ENCODE assay signal across 12 mouse cellular contexts in genomic region chr14:77708354-77709150, GRCm38 (mm10).
A peak's percentile ranks its signal among the peaks of the same experiment; 100 is the strongest.
DNase-seq lines count a peak whose midpoint lies in the region; ATAC-seq and TF ChIP-seq lines count a peak whose summit lies in the region.
"Had no signal": no experiment of that assay in that cellular context is flagged by ENCODE, and none has a peak within 500 bp of the region (broad histone marks: within the 10 kb centered on the region; RNA-seq: fewer than 3 reads in every experiment).

No protein-coding gene starts in this region.

- ATAC-seq in hindbrain, postnatal 0 days: 0 out of 2 replicates have a peak, but pooled peaks have one; percentile 51
- ATAC-seq in hindbrain, embryonic 12.5 days (ENCODE audit: low FRiP score): no peak
- peak; percentile 56; the same call in 1 of the 2 replicates for ATAC-seq in midbrain, embryonic 13.5 days
- ATAC-seq in midbrain, embryonic 15.5 days (replicated peaks): no peak
- no peak for ATAC-seq in limb, embryonic 13.5 days (ENCODE audit: low FRiP score, low read depth)
- ATAC-seq: activated CD4-positive, CD25-positive, alpha-beta regulatory T cell, adult 4 months had no signal

- TF ChIP-seq POLR2A in brain, embryonic 14.5 days (IDR thresholded peaks at IDR 0.05; ENCODE audit: borderline replicate concordance, extremely low read depth, insufficient read depth, insufficient read length, poor library complexity, severe bottlenecking): no peak
- TF ChIP-seq POLR2A in thymus, adult 2 months (IDR thresholded peaks at IDR 0.05; ENCODE audit: control insufficient read depth, extremely low read depth, insufficient read depth, low read length, poor library complexity): no peak

- TF ChIP-seq CTCF in hindbrain, postnatal 0 days (IDR thresholded peaks at IDR 0.05; ENCODE audit: low read depth): peak; percentile 56
- no peak; the same call in 1 of the 2 replicates for TF ChIP-seq CTCF in brain, embryonic 14.5 days (IDR thresholded peaks at IDR 0.05; ENCODE audit: borderline replicate concordance, extremely low read depth, insufficient read depth, insufficient read length)
- no peak for TF ChIP-seq CTCF in thymus, adult 2 months (IDR thresholded peaks at IDR 0.05; ENCODE audit: borderline replicate concordance, control insufficient read depth, extremely low read depth, insufficient read depth, low read length, poor library complexity)

- H3K4me2 ChIP-seq in hindbrain, postnatal 0 days (ENCODE audit: low read depth, low read length): no peak overlapping the region
- H3K4me2 ChIP-seq in hindbrain, embryonic 12.5 days (replicated peaks): no peak overlapping the region
- no peak overlapping the region for H3K4me2 ChIP-seq in midbrain, embryonic 13.5 days (replicated peaks)
- no peak overlapping the region for H3K4me2 ChIP-seq in midbrain, embryonic 15.5 days
- peak overlapping the region; percentile 59; the same call in 1 of the 2 replicates for H3K4me2 ChIP-seq in limb, embryonic 13.5 days (replicated peaks)
- H3K4me2 ChIP-seq: heart, embryonic 12.5 days had no signal

- no peak overlapping the region for H3K9ac ChIP-seq in hindbrain, postnatal 0 days (replicated peaks; ENCODE audit: low read length)
- no peak overlapping the region for H3K9ac ChIP-seq in hindbrain, embryonic 12.5 days
- no peak overlapping the region for H3K9ac ChIP-seq in midbrain, embryonic 13.5 days (replicated peaks)
- H3K9ac ChIP-seq in midbrain, embryonic 15.5 days: no peak overlapping the region
- H3K9ac ChIP-seq in limb, embryonic 13.5 days: no peak overlapping the region
- H3K9ac ChIP-seq: heart, embryonic 12.5 days had no signal

- H3K27me3 ChIP-seq in hindbrain, postnatal 0 days (ENCODE audit: insufficient read depth, low read length): no peaks in the 10 kb centered on the region
- no peaks in the 10 kb centered on the region for H3K27me3 ChIP-seq in hindbrain, embryonic 12.5 days
- no peaks in the 10 kb centered on the region for H3K27me3 ChIP-seq in midbrain, embryonic 13.5 days
- no peaks in the 10 kb centered on the region for H3K27me3 ChIP-seq in midbrain, embryonic 15.5 days (replicated peaks)
- H3K27me3 ChIP-seq in limb, embryonic 13.5 days: peaks cover 10% of the 10 kb centered on the region
- H3K27me3 ChIP-seq in thymus, adult 2 months (ENCODE audit: control insufficient read depth, insufficient read depth, low read length): no peaks in the 10 kb centered on the region
- H3K27me3 ChIP-seq: heart, embryonic 12.5 days had no signal

- H3K27ac ChIP-seq in hindbrain, postnatal 0 days: 0 out of 2 replicates have a peak overlapping the region, but pooled peaks have one; percentile 11
- no peak overlapping the region for H3K27ac ChIP-seq in hindbrain, embryonic 12.5 days
- H3K27ac ChIP-seq in midbrain, embryonic 13.5 days: no peak overlapping the region
- no peak overlapping the region for H3K27ac ChIP-seq in midbrain, embryonic 15.5 days
- no peak overlapping the region for H3K27ac ChIP-seq in limb, embryonic 13.5 days
- H3K27ac ChIP-seq in thymus, adult 2 months (ENCODE audit: control insufficient read depth, insufficient read depth, low read length): no peak overlapping the region

- DNase-seq in hindbrain, postnatal 0 days (ENCODE audit: low spot score): peak; percentile 68
- peak; percentile 37 for DNase-seq in brain, embryonic 14.5 days (ENCODE audit: low read depth)
- no peak for DNase-seq in thymus, adult 2 months
- no peak for DNase-seq in gastrocnemius, postnatal 4 days (ENCODE audit: low spot score in 2 of 2)
- DNase-seq: lung, postnatal 14 days; right cerebral cortex, adult 18-20 months had no signal

- 0 out of 2 replicates have a peak, but pooled peaks cover 3% of the 10 kb centered on the region for H3K4me1 ChIP-seq in hindbrain, postnatal 0 days (ENCODE audit: insufficient read depth, low read length)
- no peaks in the 10 kb centered on the region for H3K4me1 ChIP-seq in hindbrain, embryonic 12.5 days
- H3K4me1 ChIP-seq in midbrain, embryonic 13.5 days (replicated peaks): no peaks in the 10 kb centered on the region
- H3K4me1 ChIP-seq in midbrain, embryonic 15.5 days: no peaks in the 10 kb centered on the region
- H3K4me1 ChIP-seq in limb, embryonic 13.5 days: peaks cover 14% of the 10 kb centered on the region
- no peaks in the 10 kb centered on the region for H3K4me1 ChIP-seq in thymus, adult 2 months (replicated peaks; ENCODE audit: control insufficient read depth, insufficient read depth, low read length)
- H3K4me1 ChIP-seq: heart, embryonic 12.5 days had no signal

- H3K4me3 ChIP-seq in hindbrain, postnatal 0 days (ENCODE audit: low read length): no peak overlapping the region
- no peak overlapping the region for H3K4me3 ChIP-seq in hindbrain, embryonic 12.5 days
- no peak overlapping the region for H3K4me3 ChIP-seq in midbrain, embryonic 13.5 days (replicated peaks)
- H3K4me3 ChIP-seq in midbrain, embryonic 15.5 days: no peak overlapping the region
- no peak overlapping the region for H3K4me3 ChIP-seq in limb, embryonic 13.5 days
- no peak overlapping the region for H3K4me3 ChIP-seq in thymus, adult 2 months (ENCODE audit: control insufficient read depth, insufficient read depth, low read length)
- H3K4me3 ChIP-seq: heart, embryonic 12.5 days had no signal

- 43% methylated on average over 12 of the region's 12 CpGs for WGBS in hindbrain, postnatal 0 days
- WGBS in hindbrain, embryonic 12.5 days: 62% methylated on average over 12 of the region's 12 CpGs
- 49% methylated on average over 12 of the region's 12 CpGs for WGBS in midbrain, embryonic 13.5 days
- WGBS in midbrain, embryonic 15.5 days: 45% methylated on average over 12 of the region's 12 CpGs
- WGBS in limb, embryonic 13.5 days: 34% methylated on average over 12 of the region's 12 CpGs
- WGBS in thymus, adult 2 months: 50% methylated on average over 12 of the region's 12 CpGs

- no peaks in the 10 kb centered on the region for H3K9me3 ChIP-seq in hindbrain, postnatal 0 days (ENCODE audit: low read length)
- H3K9me3 ChIP-seq in hindbrain, embryonic 12.5 days (replicated peaks): no peaks in the 10 kb centered on the region
- no peaks in the 10 kb centered on the region for H3K9me3 ChIP-seq in midbrain, embryonic 13.5 days
- H3K9me3 ChIP-seq in midbrain, embryonic 15.5 days: no peaks in the 10 kb centered on the region
- H3K9me3 ChIP-seq in limb, embryonic 13.5 days: peaks cover 3% of the 10 kb centered on the region; the same call in 1 of the 2 replicates

- H3K36me3 ChIP-seq in hindbrain, postnatal 0 days (ENCODE audit: insufficient read depth, low read length): no peaks in the 10 kb centered on the region
- H3K36me3 ChIP-seq in hindbrain, embryonic 12.5 days: 0 out of 2 replicates have a peak, but pooled peaks cover 5% of the 10 kb centered on the region
- H3K36me3 ChIP-seq in midbrain, embryonic 13.5 days: peaks cover 4% of the 10 kb centered on the region
- no peaks in the 10 kb centered on the region for H3K36me3 ChIP-seq in midbrain, embryonic 15.5 days (replicated peaks)
- H3K36me3 ChIP-seq in limb, embryonic 13.5 days: no peaks in the 10 kb centered on the region
- no peaks in the 10 kb centered on the region for H3K36me3 ChIP-seq in thymus, adult 2 months (ENCODE audit: control insufficient read depth, insufficient read depth, low read length)
- H3K36me3 ChIP-seq: heart, embryonic 12.5 days had no signal

Comparison
In these comparisons a context has a peak if more than half of its experiments do, and no peak if none do; other contexts are left out.
1. ATAC-seq: peak in hindbrain, postnatal 0 days (single experiment) and midbrain, embryonic 13.5 days (single experiment); none in hindbrain, embryonic 12.5 days (single experiment), midbrain, embryonic 15.5 days (single experiment) and limb, embryonic 13.5 days (single experiment).
2. DNase-seq: peak in hindbrain, postnatal 0 days (single experiment) and brain, embryonic 14.5 days (single experiment); none in thymus, adult 2 months (single experiment) and gastrocnemius, postnatal 4 days (0 of 2).